Mouse (Mus musculus) G1E (cell line): Measurements from ENCODE around the gene Casp6.

Source experiments
- CTCF ChIP-seq: IDR thresholded peaks from 2 replicates; pipeline ENCODE4 v1.5.1; 2012; ENCODE audit warnings: low read depth, low read length, inconsistent platforms, mixed read lengths
- GATA1 ChIP-seq: IDR thresholded peaks from 2 replicates; pipeline ENCODE4 v1.6.1; 2012; ENCODE audit warnings: borderline replicate concordance, low read length, inconsistent platforms, mixed read lengths
- TAL1 ChIP-seq: conservative IDR thresholded peaks from 2 replicates; pipeline ENCODE4 v1.6.1; 2012; ENCODE audit warnings: low read depth, low read length, inconsistent platforms, mixed read lengths

GRCm38 (mm10) chr3:129962533-129962932, 61.3 kb downstream of the Casp6 start:
- no peak for TF ChIP-seq CTCF
- TF ChIP-seq TAL1: no peak
- no peak for TF ChIP-seq GATA1
